Mouse (Mus musculus) stomach, embryonic 15.5 days (tissue): ENCODE data around the gene Fam102a. TPM values are rescaled to one million over a fixed set of nuclear protein-coding genes. Genes with fewer than 3 reads are reported as not detected.

Experiments
- ATAC-seq: fragments of 200-750 bp; cut with Nextera tagmentation; 2 replicates; pipeline ENCODE4 v1.8.0; 2017; ENCODE audit warnings: low read depth, moderate number of reproducible peaks, moderate TSS enrichment; ENCODE audit not compliant: insufficient read depth, low FRiP score
- H3K27ac ChIP-seq: fragments of 300-500 bp; sonication (generic); 2 replicates; pipeline ENCODE4 v1.5.1; 2015; ENCODE audit warnings: mild to moderate bottlenecking, inconsistent platforms
- H3K27me3 ChIP-seq: fragments of 300-500 bp; sonication (generic); replicated peaks from 2 replicates; pipeline ENCODE4 v1.6.1; 2015; ENCODE audit warnings: inconsistent platforms
- H3K36me3 ChIP-seq: fragments of 300-500 bp; sonication (generic); 2 replicates; pipeline ENCODE4 v1.6.1; 2015; ENCODE audit warnings: inconsistent platforms
- H3K4me1 ChIP-seq: fragments of 300-500 bp; sonication (generic); 2 replicates; pipeline ENCODE4 v1.6.1; 2015; ENCODE audit warnings: inconsistent platforms
- H3K4me2 ChIP-seq: fragments of 300-500 bp; sonication (generic); 2 replicates; pipeline ENCODE4 v1.6.1; 2015; ENCODE audit warnings: mild to moderate bottlenecking, inconsistent platforms
- H3K4me3 ChIP-seq: fragments of 300-500 bp; sonication (generic); replicated peaks from 2 replicates; pipeline ENCODE4 v1.5.1; 2015; ENCODE audit warnings: inconsistent platforms
- H3K9ac ChIP-seq: fragments of 300-500 bp; sonication (generic); 2 replicates; pipeline ENCODE4 v1.6.1; 2015; ENCODE audit warnings: inconsistent platforms
- H3K9me3 ChIP-seq: fragments of 300-500 bp; sonication (generic); 2 replicates; pipeline ENCODE4 v1.6.1; 2016; ENCODE audit warnings: inconsistent platforms
- WGBS: fragments of 180-500 bp; shearing (Covaris S2); methylation state at CpG from one replicate; pipeline ENCODE4 v1.1.7; 2015; 5-methylcytosine and 5-hydroxymethylcytosine counted together
- polyA plus RNA-seq: library from polyadenylated mRNA; unstranded; fragments of >200 nt; fragmentation: Nextera tagmentation; extraction: Ambion mirVana; gene quantifications from 2 replicates; pipeline ENCODE4 v1.2.1, GENCODE M21; 2015

Fam102a gene
- polyA plus RNA-seq, 1 experiment from 2014 or later, result 11.2 TPM

GRCm38 (mm10) chr2:32517233-32517867, 17.8 kb upstream of the Fam102a start:
- H3K9ac ChIP-seq, result no peak overlapping the region
- H3K4me3 ChIP-seq, result no peak overlapping the region
- H3K27ac ChIP-seq, result no peak overlapping the region
- H3K27me3 ChIP-seq, result no peaks in the 10 kb centered on the region
- 75% methylated on average over 4 of the region's 4 CpGs for WGBS
- H3K4me2 ChIP-seq, result no peak overlapping the region
- H3K9me3 ChIP-seq, result no peaks in the 10 kb centered on the region
- H3K36me3 ChIP-seq, result no peaks in the 10 kb centered on the region
- no peak for ATAC-seq
- H3K4me1 ChIP-seq, result no peaks in the 10 kb centered on the region; the same call in 1 of the 2 replicates

GRCm38 (mm10) chr2:32520034-32520990, 14.8 kb upstream of the Fam102a start:
- Histone ChIP-seq H3K36me3 (no peaks in the 10 kb centered on the region), H3K4me3 (no peak overlapping the region), H3K9me3 (no peaks in the 10 kb centered on the region), H3K9ac (no peak overlapping the region), H3K4me1 (no peaks in the 10 kb centered on the region), H3K4me2 (no peak overlapping the region), H3K27ac (no peak overlapping the region), H3K27me3 (no peaks in the 10 kb centered on the region)
- 70% methylated on average over 8 of the region's 8 CpGs for WGBS
- ATAC-seq, result no peak

- Histone ChIP-seq H3K36me3 (no peaks in the 10 kb centered on the region), H3K9ac (no peak overlapping the region), H3K4me1 (no peaks in the 10 kb centered on the region), H3K4me2 (peak overlapping the region; percentile 10; the same call in 1 of the 2 replicates), H3K27me3 (no peaks in the 10 kb centered on the region), H3K9me3 (no peaks in the 10 kb centered on the region), H3K27ac (no peak overlapping the region), H3K4me3 (no peak overlapping the region)
- WGBS, result 67% methylated on average over 13 of the region's 13 CpGs
- ATAC-seq, result peak; percentile 78
Observed at GRCm38 (mm10) chr2:32524536-32525031, 10.5 kb upstream of the Fam102a start.

GRCm38 (mm10) chr2:32525816-32526215, 9.3 kb upstream of the Fam102a start:
- no peaks in the 10 kb centered on the region for H3K4me1 ChIP-seq
- ATAC-seq, result no peak
- no peak overlapping the region for H3K4me3 ChIP-seq
- WGBS, result 86% methylated on average over 12 of the region's 12 CpGs
- no peak overlapping the region for H3K9ac ChIP-seq
- H3K4me2 ChIP-seq, result no peak overlapping the region
- no peaks in the 10 kb centered on the region for H3K9me3 ChIP-seq
- H3K27ac ChIP-seq, result no peak overlapping the region
- H3K36me3 ChIP-seq, result no peaks in the 10 kb centered on the region
- no peaks in the 10 kb centered on the region for H3K27me3 ChIP-seq

GRCm38 (mm10) chr2:32527468-32527966, 7.6 kb upstream of the Fam102a start:
- no peak overlapping the region for H3K9ac ChIP-seq
- ATAC-seq, result no peak
- H3K4me2 ChIP-seq, result no peak overlapping the region
- H3K36me3 ChIP-seq, result no peaks in the 10 kb centered on the region
- no peaks in the 10 kb centered on the region for H3K4me1 ChIP-seq
- H3K4me3 ChIP-seq, result no peak overlapping the region
- no peaks in the 10 kb centered on the region for H3K9me3 ChIP-seq
- WGBS, result 76% methylated on average over 14 of the region's 14 CpGs
- no peaks in the 10 kb centered on the region for H3K27me3 ChIP-seq
- H3K27ac ChIP-seq, result no peak overlapping the region

GRCm38 (mm10) chr2:32528326-32528725, 6.8 kb upstream of the Fam102a start:
- H3K9me3 ChIP-seq, result no peaks in the 10 kb centered on the region
- WGBS, result 86% methylated on average over 1 of the region's 1 CpGs
- no peaks in the 10 kb centered on the region for H3K4me1 ChIP-seq
- ATAC-seq, result no peak
- H3K9ac ChIP-seq, result no peak overlapping the region
- H3K27me3 ChIP-seq, result no peaks in the 10 kb centered on the region
- H3K27ac ChIP-seq, result no peak overlapping the region
- no peaks in the 10 kb centered on the region for H3K36me3 ChIP-seq
- H3K4me2 ChIP-seq, result no peak overlapping the region
- H3K4me3 ChIP-seq, result no peak overlapping the region

GRCm38 (mm10) chr2:32530479-32530878, 4.7 kb upstream of the Fam102a start:
- H3K27me3 ChIP-seq, result no peaks in the 10 kb centered on the region
- no peak overlapping the region for H3K27ac ChIP-seq
- no peak for ATAC-seq
- WGBS, result 62% methylated on average over 2 of the region's 2 CpGs
- no peak overlapping the region for H3K9ac ChIP-seq
- H3K4me2 ChIP-seq, result no peak overlapping the region
- peaks cover 7% of the 10 kb centered on the region for H3K4me1 ChIP-seq
- H3K36me3 ChIP-seq, result no peaks in the 10 kb centered on the region
- H3K4me3 ChIP-seq, result no peak overlapping the region
- H3K9me3 ChIP-seq, result no peaks in the 10 kb centered on the region

- Histone ChIP-seq H3K9me3 (no peaks in the 10 kb centered on the region), H3K36me3 (no peaks in the 10 kb centered on the region), H3K4me1 (peaks cover 29% of the 10 kb centered on the region), H3K27ac (no peak overlapping the region), H3K9ac (no peak overlapping the region), H3K4me3 (no peak overlapping the region), H3K27me3 (no peaks in the 10 kb centered on the region), H3K4me2 (no peak overlapping the region)
- WGBS, result 88% methylated on average over 2 of the region's 2 CpGs
- no peak for ATAC-seq
Observed at GRCm38 (mm10) chr2:32533163-32533562, 2.0 kb upstream of the Fam102a start.

GRCm38 (mm10) chr2:32534061-32534732, 935 bp upstream of the Fam102a start:
- Histone ChIP-seq H3K4me1 (peaks cover 39% of the 10 kb centered on the region), H3K9ac (peak overlapping the region; percentile 42), H3K27ac (peak overlapping the region; percentile 98), H3K4me2 (peak overlapping the region; percentile 78), H3K36me3 (no peaks in the 10 kb centered on the region), H3K9me3 (no peaks in the 10 kb centered on the region), H3K27me3 (no peaks in the 10 kb centered on the region), H3K4me3 (peak overlapping the region; percentile 80)
- 12% methylated on average over 13 of the region's 13 CpGs for WGBS
- ATAC-seq, result 0 out of 2 replicates have a peak, but pooled peaks have one; percentile 8

- peak overlapping the region; percentile 99 for H3K27ac ChIP-seq
- H3K9me3 ChIP-seq, result no peaks in the 10 kb centered on the region
- no peaks in the 10 kb centered on the region for H3K36me3 ChIP-seq
- no peaks in the 10 kb centered on the region for H3K27me3 ChIP-seq
- ATAC-seq, result peak; percentile 58
- under 1% methylated on average over 51 of the region's 56 CpGs for WGBS
- peak overlapping the region; percentile 85 for H3K9ac ChIP-seq
- H3K4me2 ChIP-seq, result peak overlapping the region; percentile 85
- peak overlapping the region; percentile 80 for H3K4me3 ChIP-seq
- H3K4me1 ChIP-seq, result peaks cover 50% of the 10 kb centered on the region
Observed at GRCm38 (mm10) chr2:32535501-32535991, 414 bp downstream of the Fam102a start.

GRCm38 (mm10) chr2:32536086-32536633, 1.0 kb downstream of the Fam102a start:
- Histone ChIP-seq H3K9me3 (no peaks in the 10 kb centered on the region), H3K27ac (peak overlapping the region; percentile 99), H3K36me3 (no peaks in the 10 kb centered on the region), H3K4me2 (peak overlapping the region; percentile 85), H3K27me3 (no peaks in the 10 kb centered on the region), H3K4me3 (peak overlapping the region; percentile 80), H3K4me1 (peaks cover 50% of the 10 kb centered on the region), H3K9ac (peak overlapping the region; percentile 85)
- 3% methylated on average over 14 of the region's 14 CpGs for WGBS
- no peak for ATAC-seq
